Mouse (Mus musculus) heart, embryonic 13.5 days (tissue): ENCODE measurements around the gene Nfkbid. TPM values are rescaled to one million over a fixed set of nuclear protein-coding genes. Genes with fewer than 3 reads are reported as not detected.

ENCODE experiments used
- ATAC-seq: fragments of 200-750 bp; cut with Nextera tagmentation; 2 replicates; pipeline ENCODE4 v1.8.0; 2017; ENCODE audit warnings: moderate TSS enrichment; ENCODE audit not compliant: insufficient number of reproducible peaks, low FRiP score, low TSS enrichment; ENCODE audit errors: extremely low read depth
- H3K27ac ChIP-seq: fragments of 300-500 bp; sonication (generic); replicated peaks from 2 replicates; pipeline ENCODE4 v1.5.1; 2015; ENCODE audit warnings: moderate library complexity, mild to moderate bottlenecking, inconsistent platforms
- H3K27me3 ChIP-seq: fragments of 300-500 bp; sonication (generic); replicated peaks from 2 replicates; pipeline ENCODE4 v1.6.1; 2015; ENCODE audit warnings: mild to moderate bottlenecking, inconsistent platforms
- H3K36me3 ChIP-seq: fragments of 300-500 bp; sonication (generic); 2 replicates; pipeline ENCODE4 v1.6.1; 2015; ENCODE audit warnings: mild to moderate bottlenecking, inconsistent platforms
- H3K4me1 ChIP-seq: fragments of 300-500 bp; sonication (generic); 2 replicates; pipeline ENCODE4 v1.6.1; 2015; ENCODE audit warnings: inconsistent platforms
- H3K4me2 ChIP-seq: fragments of 300-500 bp; sonication (generic); 2 replicates; pipeline ENCODE4 v1.6.1; 2015; ENCODE audit warnings: inconsistent platforms, mild to moderate bottlenecking, moderate library complexity
- H3K4me3 ChIP-seq: fragments of 300-500 bp; sonication (generic); 2 replicates; pipeline ENCODE4 v1.5.1; 2015; ENCODE audit warnings: moderate library complexity, mild to moderate bottlenecking, inconsistent platforms
- H3K9ac ChIP-seq: fragments of 300-500 bp; sonication (generic); 2 replicates; pipeline ENCODE4 v1.6.1; 2015; ENCODE audit warnings: inconsistent platforms, mild to moderate bottlenecking, moderate library complexity
- H3K9me3 ChIP-seq: fragments of 300-500 bp; sonication (generic); 2 replicates; pipeline ENCODE4 v1.6.1; 2016; ENCODE audit warnings: inconsistent platforms
- WGBS: fragments of 180-500 bp; shearing (Covaris S2); methylation state at CpG from one replicate; pipeline ENCODE4 v1.1.7; 2015; ENCODE audit warnings: mixed read lengths; 5-methylcytosine and 5-hydroxymethylcytosine counted together
- polyA plus RNA-seq: library from polyadenylated mRNA; unstranded; fragments of >200 nt; fragmentation: Nextera tagmentation; extraction: Ambion mirVana; gene quantifications from 2 replicates; pipeline ENCODE4 v1.2.1, GENCODE M21; 2015

Nfkbid gene
- polyA plus RNA-seq, 1 experiment from 2014 or later: 1.4 TPM

DNA sequence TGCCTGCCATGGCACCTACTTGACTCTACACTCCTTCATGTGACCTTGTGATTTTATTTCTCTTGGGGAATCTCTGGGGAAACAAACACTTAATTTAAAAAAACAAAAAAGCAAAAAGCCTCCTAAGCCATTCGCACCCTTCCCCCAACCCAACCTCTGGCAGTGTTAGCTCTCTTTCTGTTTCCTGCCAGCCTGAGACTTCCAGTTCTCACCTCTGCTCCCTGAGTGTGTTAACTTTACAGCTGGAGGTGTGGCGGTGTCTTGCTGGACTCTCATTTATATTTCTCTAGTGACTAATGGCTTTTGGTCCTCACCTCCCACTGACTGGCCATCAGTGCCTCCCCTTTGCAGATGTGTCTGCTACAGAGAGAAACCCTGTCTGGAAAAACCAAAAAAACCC, 11.7 kb upstream of the Nfkbid start:
- Histone ChIP-seq H3K36me3 (no peaks in the 10 kb centered on the region), H3K4me3 (no peak overlapping the region), H3K27ac (no peak overlapping the region), H3K27me3 (peaks cover 8% of the 10 kb centered on the region; the same call in 1 of the 2 replicates), H3K9me3 (no peaks in the 10 kb centered on the region), H3K9ac (no peak overlapping the region), H3K4me2 (no peak overlapping the region), H3K4me1 (no peaks in the 10 kb centered on the region)
- ATAC-seq: no peak
- WGBS: 45% methylated on average over 2 of the region's 2 CpGs

- ATAC-seq: no peak
- no peak overlapping the region for H3K4me2 ChIP-seq
- peaks cover 8% of the 10 kb centered on the region; the same call in 1 of the 2 replicates for H3K27me3 ChIP-seq
- H3K9ac ChIP-seq: no peak overlapping the region
- WGBS: 68% methylated on average over 3 of the region's 3 CpGs
- H3K4me3 ChIP-seq: no peak overlapping the region
- H3K4me1 ChIP-seq: no peaks in the 10 kb centered on the region
- H3K27ac ChIP-seq: no peak overlapping the region
- H3K36me3 ChIP-seq: no peaks in the 10 kb centered on the region
- no peaks in the 10 kb centered on the region for H3K9me3 ChIP-seq
These were observed 10.5 kb upstream of the Nfkbid start for GRCm38 (mm10) chr7:30411023-30411422.

- 35% methylated on average over 4 of the region's 4 CpGs for WGBS
- Histone ChIP-seq H3K9me3 (no peaks in the 10 kb centered on the region), H3K27me3 (peaks cover 8% of the 10 kb centered on the region; the same call in 1 of the 2 replicates), H3K9ac (no peak overlapping the region), H3K4me1 (no peaks in the 10 kb centered on the region), H3K4me3 (no peak overlapping the region), H3K4me2 (no peak overlapping the region), H3K36me3 (no peaks in the 10 kb centered on the region), H3K27ac (no peak overlapping the region)
- ATAC-seq: no peak
These were observed 8.8 kb upstream of the Nfkbid start for GRCm38 (mm10) chr7:30412735-30413147.

DNA sequence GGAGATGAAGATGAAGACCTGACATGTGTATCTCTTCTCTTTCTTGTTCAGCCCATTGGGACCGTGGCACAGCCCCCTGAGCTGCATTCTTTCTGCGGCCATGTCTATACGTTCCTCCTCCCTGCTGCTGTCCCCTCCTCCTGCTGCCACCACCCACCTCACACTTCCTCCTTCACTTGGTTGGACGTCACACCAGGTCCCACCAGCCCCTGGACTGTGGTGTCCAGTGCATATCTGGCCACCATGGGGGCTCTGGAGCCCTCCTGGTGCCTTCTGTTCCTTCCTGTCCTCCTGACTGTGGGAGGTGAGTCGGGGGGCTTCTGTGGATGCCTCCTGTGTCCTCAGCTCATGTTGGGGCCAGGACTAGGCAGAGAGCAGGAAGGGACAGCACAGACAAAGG, 7.9 kb upstream of the Nfkbid start, which contains the start of gene Tyrobp:
Tyrobp (plus strand) TSS at position 165 of the 400 bp plus-strand sequence.
- Histone ChIP-seq H3K36me3 (no peaks in the 10 kb centered on the region), H3K27me3 (peaks cover 8% of the 10 kb centered on the region; the same call in 1 of the 2 replicates), H3K4me2 (no peak within 1 kb of the TSS), H3K9ac (no peak within 1 kb of the TSS), H3K4me3 (no peak within 1 kb of the TSS), H3K27ac (no peak within 1 kb of the TSS), H3K9me3 (no peaks in the 10 kb centered on the region), H3K4me1 (no peaks in the 10 kb centered on the region)
- ATAC-seq: no peak
- 47% methylated on average over 5 of the region's 5 CpGs for WGBS

GRCm38 (mm10) chr7:30417856-30418255, 3.7 kb upstream of the Nfkbid start:
- H3K9ac ChIP-seq: no peak overlapping the region
- no peaks in the 10 kb centered on the region for H3K36me3 ChIP-seq
- H3K4me1 ChIP-seq: peaks cover 10% of the 10 kb centered on the region
- H3K9me3 ChIP-seq: peaks cover 7% of the 10 kb centered on the region
- 61% methylated on average over 9 of the region's 9 CpGs for WGBS
- no peak overlapping the region for H3K27ac ChIP-seq
- H3K27me3 ChIP-seq: peaks cover 23% of the 10 kb centered on the region
- no peak overlapping the region for H3K4me2 ChIP-seq
- no peak for ATAC-seq
- H3K4me3 ChIP-seq: no peak overlapping the region

GRCm38 (mm10) chr7:30419561-30420499, 1.7 kb upstream of the Nfkbid start, which contains the start of gene Hcst:
TSS of gene Hcst (minus strand) at chr7:30419854.
- Histone ChIP-seq H3K4me3 (no peak within 1 kb of the TSS), H3K4me1 (peaks cover 17% of the 10 kb centered on the region), H3K36me3 (peaks cover 5% of the 10 kb centered on the region; the same call in 1 of the 2 replicates), H3K4me2 (no peak within 1 kb of the TSS), H3K27me3 (peaks cover 31% of the 10 kb centered on the region), H3K9me3 (peaks cover 7% of the 10 kb centered on the region), H3K9ac (no peak within 1 kb of the TSS), H3K27ac (no peak within 1 kb of the TSS)
- ATAC-seq: no peak
- WGBS: 59% methylated on average over 10 of the region's 10 CpGs

DNA sequence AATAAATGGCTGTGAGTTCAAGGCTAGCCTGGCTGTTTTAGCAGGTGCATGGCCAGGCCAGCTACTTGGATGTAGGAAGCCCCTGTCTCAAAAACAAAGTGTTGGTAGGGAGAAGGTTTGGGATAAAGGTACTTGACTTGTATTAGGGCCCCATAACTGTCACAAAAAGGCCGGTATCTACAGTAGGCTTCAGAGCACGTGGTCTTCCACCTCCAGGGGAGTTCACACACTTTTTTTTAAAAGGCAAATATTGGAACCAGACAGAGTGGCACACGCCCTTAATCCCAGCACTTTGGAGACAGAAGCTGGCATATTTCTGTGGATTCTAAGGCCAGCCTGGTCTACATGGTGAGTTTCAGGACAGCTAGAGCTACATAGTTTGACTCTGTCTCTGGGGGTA, 859 bp upstream of the Nfkbid start:
- WGBS: 78% methylated on average over 3 of the region's 3 CpGs
- H3K27me3 ChIP-seq: peaks cover 31% of the 10 kb centered on the region
- no peak overlapping the region for H3K27ac ChIP-seq
- peaks cover 7% of the 10 kb centered on the region for H3K9me3 ChIP-seq
- no peak overlapping the region for H3K9ac ChIP-seq
- peaks cover 17% of the 10 kb centered on the region for H3K4me1 ChIP-seq
- H3K36me3 ChIP-seq: peaks cover 14% of the 10 kb centered on the region
- no peak for ATAC-seq
- no peak overlapping the region for H3K4me2 ChIP-seq
- no peak overlapping the region for H3K4me3 ChIP-seq

- peak overlapping the region; percentile 62 for H3K27ac ChIP-seq
- H3K36me3 ChIP-seq: peaks cover 24% of the 10 kb centered on the region
- peak; percentile 32; the same call in 1 of the 2 replicates for ATAC-seq
- peaks cover 31% of the 10 kb centered on the region for H3K27me3 ChIP-seq
- H3K9ac ChIP-seq: peak overlapping the region; percentile 77
- peak overlapping the region; percentile 54 for H3K4me3 ChIP-seq
- H3K4me1 ChIP-seq: peaks cover 17% of the 10 kb centered on the region
- under 1% methylated on average over 45 of the region's 45 CpGs for WGBS
- peak overlapping the region; percentile 75 for H3K4me2 ChIP-seq
- peaks cover 7% of the 10 kb centered on the region for H3K9me3 ChIP-seq
These were observed 431 bp downstream of the Nfkbid start for GRCm38 (mm10) chr7:30421890-30422435.

DNA sequence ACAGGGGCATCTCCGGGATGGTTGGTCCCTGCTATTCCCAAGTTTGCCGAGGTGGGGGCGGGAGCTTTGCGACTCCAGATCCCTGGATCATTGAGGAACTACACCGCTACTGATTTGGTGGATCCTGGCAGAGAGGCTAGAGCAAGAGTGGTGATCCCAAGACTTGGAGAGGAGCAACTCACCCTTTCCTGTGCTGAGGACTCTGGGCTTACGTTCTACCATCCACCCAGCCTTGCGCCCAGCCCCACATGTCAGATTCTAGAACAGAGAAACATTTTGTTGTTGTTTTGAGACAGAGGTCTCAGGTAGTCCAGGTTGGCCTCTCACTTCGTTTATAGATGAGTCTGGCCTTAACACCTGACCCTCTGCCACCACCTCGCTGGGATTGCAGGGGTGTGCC, 1.0 kb downstream of the Nfkbid start:
- H3K9ac ChIP-seq: peak overlapping the region; percentile 77
- peaks cover 7% of the 10 kb centered on the region for H3K9me3 ChIP-seq
- H3K27me3 ChIP-seq: peaks cover 31% of the 10 kb centered on the region
- ATAC-seq: no peak
- peaks cover 17% of the 10 kb centered on the region for H3K4me1 ChIP-seq
- H3K4me3 ChIP-seq: peak overlapping the region; percentile 54
- H3K36me3 ChIP-seq: peaks cover 29% of the 10 kb centered on the region
- H3K4me2 ChIP-seq: peak overlapping the region; percentile 75
- WGBS: 8% methylated on average over 9 of the region's 9 CpGs
- peak overlapping the region; percentile 62 for H3K27ac ChIP-seq

DNA sequence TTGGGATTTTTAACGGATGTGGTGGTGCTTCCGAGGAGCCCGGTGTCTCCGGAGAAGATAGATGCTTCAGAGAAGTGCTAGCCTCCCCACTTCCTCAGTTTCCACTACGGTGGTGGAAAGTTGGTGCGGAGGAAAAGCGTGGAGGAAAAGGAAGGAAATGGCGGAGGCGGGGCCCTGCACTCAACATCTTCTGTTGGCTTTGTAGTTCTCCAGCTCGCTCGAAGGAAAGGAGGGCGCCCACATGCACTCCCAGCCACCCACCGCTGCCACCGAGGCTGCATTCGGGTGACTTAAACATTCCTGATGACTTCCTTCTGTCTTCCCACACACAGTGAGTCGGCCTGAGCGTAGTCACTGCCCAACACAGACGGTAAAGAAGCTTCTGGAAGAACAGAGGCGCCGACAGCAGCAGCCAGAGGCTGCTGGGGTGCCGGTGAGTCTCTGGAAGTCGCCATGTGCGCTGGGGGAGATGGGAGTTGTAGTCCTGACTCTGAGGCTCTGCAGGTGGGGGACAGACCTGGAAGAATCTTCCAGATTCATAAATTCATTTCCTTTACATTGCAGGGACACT, 1.6 kb downstream of the Nfkbid start:
- peak overlapping the region; percentile 54 for H3K4me3 ChIP-seq
- 29% methylated on average over 23 of the region's 23 CpGs for WGBS
- H3K4me2 ChIP-seq: peak overlapping the region; percentile 75
- peaks cover 35% of the 10 kb centered on the region for H3K36me3 ChIP-seq
- H3K9me3 ChIP-seq: peaks cover 7% of the 10 kb centered on the region
- peak overlapping the region; percentile 77 for H3K9ac ChIP-seq
- ATAC-seq: no peak
- peak overlapping the region; percentile 62; the same call in 1 of the 2 replicates for H3K27ac ChIP-seq
- H3K27me3 ChIP-seq: peaks cover 31% of the 10 kb centered on the region
- H3K4me1 ChIP-seq: peaks cover 17% of the 10 kb centered on the region

- peaks cover 34% of the 10 kb centered on the region for H3K36me3 ChIP-seq
These were observed 7.8 kb downstream of the Nfkbid start for GRCm38 (mm10) chr7:30429327-30429726.

More at GRCm38 (mm10) chr7:30429327-30429726, 7.8 kb downstream of the Nfkbid start:
- Histone ChIP-seq H3K4me2 (no peak overlapping the region), H3K9ac (no peak overlapping the region), H3K27ac (no peak overlapping the region), H3K9me3 (no peaks in the 10 kb centered on the region), H3K4me1 (no peaks in the 10 kb centered on the region), H3K4me3 (no peak overlapping the region), H3K27me3 (no peaks in the 10 kb centered on the region; the same call in none of the 2 replicates)
- no peak for ATAC-seq
